Mouse (Mus musculus) c-Kit-positive CD71-positive TER-119-negative erythroid progenitor cells, embryonic 14.5 days (primary cell): ENCODE results near the gene Cox6b1.

Experiments
- DNase-seq: peaks from one replicate; pipeline ENCODE4 v3.0.0-alpha.2; 2013; ENCODE audit warnings: low read depth

Gene Cox6b1

GRCm38 (mm10) chr7:30586455-30587020 lies 39.4 kb downstream of the Cox6b1 start:
- DNase-seq: no peak

- no peak for DNase-seq
These were observed 40.8 kb downstream of the Cox6b1 start for GRCm38 (mm10) chr7:30585170-30585569.

GRCm38 (mm10) chr7:30584339-30584738 lies 41.6 kb downstream of the Cox6b1 start:
- DNase-seq: no peak

- no peak for DNase-seq
These were observed 44.4 kb downstream of the Cox6b1 start for GRCm38 (mm10) chr7:30581547-30581946.

GRCm38 (mm10) chr7:30579950-30580349 lies 46.0 kb downstream of the Cox6b1 start:
- DNase-seq: no peak

- no peak for DNase-seq
These were observed 53.0 kb downstream of the Cox6b1 start for GRCm38 (mm10) chr7:30572969-30573368.

GRCm38 (mm10) chr7:30572389-30572788 lies 53.6 kb downstream of the Cox6b1 start:
- DNase-seq: no peak

- no peak for DNase-seq
These were observed 58.4 kb downstream of the Cox6b1 start for GRCm38 (mm10) chr7:30567555-30567954.
